Mouse (Mus musculus) liver, postnatal 0 days (tissue): ENCODE data around the gene Sys1. TPM values are rescaled to one million over a fixed set of nuclear protein-coding genes. Genes with fewer than 3 reads are reported as not detected.

Experiments used
- ATAC-seq: fragments of 200-750 bp; cut with Nextera tagmentation; 2 replicates; pipeline ENCODE4 v1.8.0; 2017; ENCODE audit warnings: mild to moderate bottlenecking, moderate library complexity
- DNase-seq: peaks from one replicate; pipeline ENCODE4 v3.0.0-alpha.2; 2016
- H3K27ac ChIP-seq: fragments of 300-500 bp; sonication (generic); 2 replicates; pipeline ENCODE4 v1.5.1; 2014; ENCODE audit warnings: antibody characterized with exemption, moderate library complexity, mild to moderate bottlenecking, low read depth
- H3K27me3 ChIP-seq: fragments of 300-500 bp; sonication (generic); 2 replicates; pipeline ENCODE4 v1.6.1; 2014; ENCODE audit warnings: low read length, control low read depth, mixed read lengths; ENCODE audit not compliant: insufficient read depth
- H3K36me3 ChIP-seq: fragments of 300-500 bp; sonication (generic); replicated peaks from 2 replicates; pipeline ENCODE4 v1.6.1; 2014; ENCODE audit warnings: mild to moderate bottlenecking, control low read depth, low read length, moderate library complexity, mixed read lengths; ENCODE audit not compliant: insufficient read depth
- H3K4me1 ChIP-seq: fragments of 300-500 bp; sonication (generic); 2 replicates; pipeline ENCODE4 v1.6.1; 2014; ENCODE audit warnings: antibody characterized with exemption, mild to moderate bottlenecking, control low read depth; ENCODE audit not compliant: insufficient read depth
- H3K4me2 ChIP-seq: fragments of 300-500 bp; sonication (generic); 2 replicates; pipeline ENCODE4 v1.6.1; 2014; ENCODE audit warnings: low read depth, mild to moderate bottlenecking, low read length, moderate library complexity, mixed read lengths
- H3K4me3 ChIP-seq: fragments of 300-500 bp; sonication (generic); 2 replicates; pipeline ENCODE4 v1.5.1; 2014; ENCODE audit warnings: low read depth, low read length
- H3K9ac ChIP-seq: fragments of 300-500 bp; sonication (generic); replicated peaks from 2 replicates; pipeline ENCODE4 v1.6.1; 2014; ENCODE audit warnings: mild to moderate bottlenecking, moderate library complexity
- H3K9me3 ChIP-seq: fragments of 300-500 bp; sonication (generic); 2 replicates; pipeline ENCODE4 v1.6.1; 2016; ENCODE audit warnings: mild to moderate bottlenecking, control low read depth, low read length, mixed read lengths
- CTCF ChIP-seq: sonication (generic); IDR thresholded peaks from 2 replicates; pipeline ENCODE4 v1.5.1; 2016; ENCODE audit warnings: antibody characterized with exemption, low read depth
- EP300 ChIP-seq: IDR thresholded peaks from 2 replicates; pipeline ENCODE4 v1.6.1; 2016; ENCODE audit warnings: antibody characterized with exemption, low read depth, mild to moderate bottlenecking
- WGBS: fragments of 180-500 bp; shearing (Covaris S2); extraction: QIAGEN DNeasy Blood & Tissue Kit; methylation state at CpG from one replicate; pipeline ENCODE4 v1.1.7; 2014; ENCODE audit not compliant: insufficient replicate concordance; 5-methylcytosine and 5-hydroxymethylcytosine counted together
- polyA plus RNA-seq: library from polyadenylated mRNA; unstranded; fragments of >200 nt; fragmentation: Nextera tagmentation; extraction: Ambion mirVana; gene quantifications from 2 replicates; pipeline ENCODE4 v1.2.1, GENCODE M21; 2015

Sys1 gene
- polyA plus RNA-seq, 1 experiment from 2014 or later, result 43.5 TPM

- peak; percentile 57 for ATAC-seq
- Histone ChIP-seq H3K4me2 (peak overlapping the region; percentile 52; the same call in 1 of the 2 replicates), H3K27ac (peak overlapping the region; percentile 93), H3K4me3 (no peak overlapping the region), H3K36me3 (peaks cover 4% of the 10 kb centered on the region; the same call in 1 of the 2 replicates), H3K4me1 (peaks cover 25% of the 10 kb centered on the region), H3K9me3 (no peaks in the 10 kb centered on the region), H3K27me3 (no peaks in the 10 kb centered on the region), H3K9ac (0 out of 2 replicates have a peak overlapping the region, but pooled peaks have one; percentile 2)
- WGBS, result 29% methylated on average over 8 of the region's 8 CpGs
- TF ChIP-seq CTCF (no peak), EP300 (peak; percentile 86)
- peak; percentile 60 for DNase-seq
Measured at GRCm38 (mm10) chr2:164458535-164458934, 1.8 kb downstream of the Sys1 start.

GRCm38 (mm10) chr2:164460745-164461551 is 4.2 kb downstream of the Sys1 start, which contains the start of gene Gm20458:
Gm20458 (plus strand) TSS chr2:164460967.
- ATAC-seq (peak; percentile 88), DNase-seq (peak; percentile 92)
- WGBS, result under 1% methylated on average over 54 of the region's 79 CpGs
- Histone ChIP-seq H3K9me3 (no peaks in the 10 kb centered on the region), H3K27ac (peak within 1 kb of the TSS; percentile 93), H3K4me1 (peaks cover 18% of the 10 kb centered on the region), H3K9ac (peak within 1 kb of the TSS; percentile 81), H3K27me3 (no peaks in the 10 kb centered on the region), H3K36me3 (peaks cover 17% of the 10 kb centered on the region), H3K4me2 (peak within 1 kb of the TSS; percentile 81), H3K4me3 (peak within 1 kb of the TSS; percentile 73)
- peak; percentile 27; the same call in 1 of the 2 replicates for TF ChIP-seq EP300
- peak; percentile 88 for TF ChIP-seq CTCF

- no peak for ATAC-seq
- no peaks in the 10 kb centered on the region for H3K9me3 ChIP-seq
Measured at GRCm38 (mm10) chr2:164465161-164465560, 8.4 kb downstream of the Sys1 start.

GRCm38 (mm10) chr2:164466787-164467186 is 10.0 kb downstream of the Sys1 start:
- Histone ChIP-seq H3K9me3 (no peaks in the 10 kb centered on the region), H3K4me2 (no peak overlapping the region), H3K36me3 (peaks cover 23% of the 10 kb centered on the region), H3K4me3 (no peak overlapping the region), H3K27ac (no peak overlapping the region), H3K4me1 (peaks cover 7% of the 10 kb centered on the region), H3K27me3 (no peaks in the 10 kb centered on the region), H3K9ac (no peak overlapping the region)
- ATAC-seq, result no peak
- TF ChIP-seq EP300, result no peak
- TF ChIP-seq CTCF, result no peak
- no peak for DNase-seq
- WGBS, result 64% methylated on average over 5 of the region's 5 CpGs

More at GRCm38 (mm10) chr2:164465161-164465560, 8.4 kb downstream of the Sys1 start:
- Histone ChIP-seq H3K9ac (no peak overlapping the region), H3K27me3 (no peaks in the 10 kb centered on the region), H3K4me3 (no peak overlapping the region), H3K4me2 (no peak overlapping the region), H3K27ac (no peak overlapping the region), H3K36me3 (peaks cover 23% of the 10 kb centered on the region), H3K4me1 (peaks cover 10% of the 10 kb centered on the region)
- TF ChIP-seq CTCF (no peak), EP300 (no peak)
- DNase-seq, result no peak

- Histone ChIP-seq H3K9me3 (no peaks in the 10 kb centered on the region), H3K9ac (no peak overlapping the region), H3K4me2 (no peak overlapping the region), H3K36me3 (peaks cover 6% of the 10 kb centered on the region; the same call in 1 of the 2 replicates), H3K27me3 (no peaks in the 10 kb centered on the region), H3K27ac (no peak overlapping the region), H3K4me3 (no peak overlapping the region), H3K4me1 (no peaks in the 10 kb centered on the region)
- WGBS, result 22% methylated on average over 10 of the region's 10 CpGs
- DNase-seq (peak; percentile 70), ATAC-seq (peak; percentile 63)
- TF ChIP-seq EP300, result no peak
- TF ChIP-seq CTCF, result peak; percentile 80
Measured at GRCm38 (mm10) chr2:164470254-164470653, 13.5 kb downstream of the Sys1 start.

- Histone ChIP-seq H3K27ac (no peak within 1 kb of the TSS), H3K9ac (no peak within 1 kb of the TSS), H3K27me3 (no peaks in the 10 kb centered on the region), H3K4me1 (no peaks in the 10 kb centered on the region), H3K36me3 (no peaks in the 10 kb centered on the region; the same call in 1 of the 2 replicates), H3K4me2 (no peak within 1 kb of the TSS), H3K9me3 (no peaks in the 10 kb centered on the region), H3K4me3 (no peak within 1 kb of the TSS)
- no peak for TF ChIP-seq CTCF
- TF ChIP-seq EP300, result no peak
- no peak for DNase-seq
- no peak for ATAC-seq
- WGBS, result 84% methylated on average over 6 of the region's 6 CpGs
Measured at GRCm38 (mm10) chr2:164473624-164474023, 16.9 kb downstream of the Sys1 start, which contains the start of gene Trp53tg5. Trp53tg5 (minus strand) TSS chr2:164473724.
